In the genomic region with DNA sequence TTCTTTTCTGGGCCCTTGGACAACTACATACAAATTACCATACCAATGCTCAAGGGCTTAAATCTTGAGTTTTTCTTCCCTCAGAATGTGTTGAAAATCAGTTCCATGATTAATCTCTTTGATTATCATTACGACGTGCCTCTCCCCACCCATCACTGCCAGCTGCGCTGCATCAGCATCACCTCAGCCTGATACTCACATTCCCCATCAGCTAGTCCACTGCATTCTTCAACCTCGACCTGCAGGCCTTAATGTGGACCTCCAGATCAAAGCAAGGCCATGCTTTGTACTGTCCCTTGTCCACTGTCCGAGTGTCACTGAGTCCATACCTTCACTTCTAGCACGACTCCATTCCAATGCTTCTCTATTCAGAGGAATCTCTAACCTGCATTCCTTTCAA, we compare ENCODE assay signal across 22 mouse cellular contexts. TPM values are rescaled to one million over a fixed set of nuclear protein-coding genes. Genes with fewer than 3 reads are reported as not detected.
DNase-seq lines count a peak whose midpoint lies in the region; ATAC-seq and TF ChIP-seq lines count a peak whose summit lies in the region.
"Had no signal": no experiment of that assay in that cellular context is flagged by ENCODE, and none has a peak within 500 bp of the region (broad histone marks: within the 10 kb centered on the region; RNA-seq: fewer than 3 reads in every experiment).

No protein-coding gene starts in this region.

- H3K27me3 ChIP-seq in lung, embryonic 14.5 days (ENCODE audit: insufficient read depth, low read length), result no peaks in the 10 kb centered on the region
- H3K27me3 ChIP-seq: CH12.LX, Patski had no signal

- DNase-seq in heart, adult 11 months, result peak; percentile 24
- DNase-seq in heart, adult 18-20 months, result no peak
- peak; percentile 60 for DNase-seq in lung, embryonic 14.5 days
- DNase-seq in lung, adult 18-20 months, result no peak
- DNase-seq in lung, postnatal 10 days, result peak; percentile 14
- no peak for DNase-seq in lung, postnatal 36 days
- DNase-seq in lung, postnatal 14 days, result peak; percentile 13
- no peak for DNase-seq in lung, postnatal 25 days (ENCODE audit: low spot score)
- DNase-seq: adrenal gland, adult 2 months; adrenal gland, adult 8-10 months; adrenal gland, postnatal 10 days; adrenal gland, postnatal 14 days; adrenal gland, postnatal 25 days; adrenal gland, postnatal 36 days; B cell, adult 2 months; cerebellum, adult 11 months; cerebellum, adult 11-12 months had no signal

- H3K4me2 ChIP-seq in lung, embryonic 14.5 days, result no peak overlapping the region

- no peak for TF ChIP-seq CTCF in lung, embryonic 14.5 days (IDR thresholded peaks at IDR 0.05; ENCODE audit: low read depth)

- no peaks in the 10 kb centered on the region for H3K9me3 ChIP-seq in lung, embryonic 14.5 days (ENCODE audit: low read depth, low read length)
- H3K9me3 ChIP-seq: G1E had no signal

- no peaks in the 10 kb centered on the region for H3K36me3 ChIP-seq in lung, embryonic 14.5 days (ENCODE audit: insufficient read depth)
- H3K36me3 ChIP-seq: G1E had no signal

- no peak overlapping the region for H3K27ac ChIP-seq in lung, embryonic 14.5 days (ENCODE audit: low read depth)

- H3K4me3 ChIP-seq in lung, embryonic 14.5 days (ENCODE audit: low read depth, low read length), result no peak overlapping the region

- no peaks in the 10 kb centered on the region for H3K4me1 ChIP-seq in lung, embryonic 14.5 days (ENCODE audit: insufficient read depth)

- WGBS in lung, embryonic 14.5 days, result 30% methylated on average over 6 of the region's 6 CpGs

- no peak overlapping the region for H3K9ac ChIP-seq in lung, embryonic 14.5 days

- peak; percentile 71 for ATAC-seq in lung, embryonic 14.5 days (ENCODE audit: insufficient read depth)
- ATAC-seq: activated CD4-positive, CD25-positive, alpha-beta regulatory T cell, adult 4 months; CD4-positive, CD25-positive, alpha-beta regulatory T cell, adult 4 months; Patski had no signal

RNA-seq across cellular contexts. Expression of gene Arhgap11a, which starts 50.3 kb away (rescaled TPM):
- 1 to 10 TPM; 1.4 to 2.0 TPM for total RNA-seq in heart, adult 18-20 months (2021)
- polyA plus RNA-seq in lung, embryonic 14.5 days (2014; fragmentation: Nextera tagmentation; extraction: Ambion mirVana), result 5.2 and 6.0 TPM in 2 replicates

Comparison
In these comparisons a context has a peak if more than half of its experiments do, and no peak if none do; other contexts are left out.
1. DNase-seq: peak in heart, adult 11 months (single experiment), lung, embryonic 14.5 days (single experiment), lung, postnatal 10 days (single experiment) and lung, postnatal 14 days (single experiment); none in heart, adult 18-20 months (0 of 2), lung, adult 18-20 months (0 of 2), lung, postnatal 36 days (single experiment) and lung, postnatal 25 days (single experiment).